Mouse (Mus musculus): ENCODE measurements around the gene Fitm2. TPM values are rescaled to one million over a fixed set of nuclear protein-coding genes. Genes with fewer than 3 reads are reported as not detected.

The Fitm2 gene
- polyA plus RNA-seq, 1 experiment from 2014 or later = 3.8 TPM

GRCm38 (mm10) chr2:163459380-163459779 is 13.0 kb downstream of the Fitm2 start:
- Histone ChIP-seq H3K27me3 (ENCODE audit: control insufficient read depth, insufficient read depth, low read depth, low read length) (peaks cover 9% of the 10 kb centered on the region), H3K36me3 (ENCODE audit: control insufficient read depth, insufficient read depth) (no peaks in the 10 kb centered on the region), H3K4me1 (ENCODE audit: control insufficient read depth, low read depth, low read length) (no peaks in the 10 kb centered on the region; the same call in 1 of the 2 replicates), H3K27ac (ENCODE audit: low read length) (no peak overlapping the region), H3K9ac (ENCODE audit: low read depth, low read length) (no peak overlapping the region), H3K4me3 (ENCODE audit: low read depth, low read length) (no peak overlapping the region), H3K4me2 (ENCODE audit: low read depth, low read length) (no peak overlapping the region), H3K9me3 (replicated peaks; ENCODE audit: control insufficient read depth, low read length) (no peaks in the 10 kb centered on the region)
- ATAC-seq (ENCODE audit: low read depth) = no peak
- 29% methylated on average over 10 of the region's 10 CpGs for WGBS (ENCODE audit: insufficient replicate concordance)

GRCm38 (mm10) chr2:163458539-163459265 is 13.7 kb downstream of the Fitm2 start:
- Histone ChIP-seq H3K4me2 (ENCODE audit: low read depth, low read length) (no peak overlapping the region), H3K9me3 (replicated peaks; ENCODE audit: control insufficient read depth, low read length) (no peaks in the 10 kb centered on the region), H3K36me3 (ENCODE audit: control insufficient read depth, insufficient read depth) (no peaks in the 10 kb centered on the region), H3K4me3 (ENCODE audit: low read depth, low read length) (no peak overlapping the region), H3K9ac (ENCODE audit: low read depth, low read length) (no peak overlapping the region), H3K4me1 (ENCODE audit: control insufficient read depth, low read depth, low read length) (no peaks in the 10 kb centered on the region; the same call in 1 of the 2 replicates), H3K27ac (ENCODE audit: low read length) (no peak overlapping the region), H3K27me3 (ENCODE audit: control insufficient read depth, insufficient read depth, low read depth, low read length) (peaks cover 9% of the 10 kb centered on the region)
- ATAC-seq (ENCODE audit: low read depth) = no peak
- 36% methylated on average over 27 of the region's 27 CpGs for WGBS (ENCODE audit: insufficient replicate concordance)

- H3K9me3 ChIP-seq (replicated peaks; ENCODE audit: control insufficient read depth, low read length) = no peaks in the 10 kb centered on the region
- 68% methylated on average over 13 of the region's 13 CpGs for whole genome bisulfite sequencing (ENCODE audit: insufficient replicate concordance)
- H3K36me3 ChIP-seq (ENCODE audit: control insufficient read depth, insufficient read depth) = no peaks in the 10 kb centered on the region
- no peak overlapping the region for H3K27ac ChIP-seq (ENCODE audit: low read length)
- no peak for ATAC-seq (ENCODE audit: low read depth)
- H3K4me2 ChIP-seq (ENCODE audit: low read depth, low read length) = no peak overlapping the region
- H3K4me1 ChIP-seq (ENCODE audit: control insufficient read depth, low read depth, low read length) = no peaks in the 10 kb centered on the region
- no peak overlapping the region for H3K9ac ChIP-seq (ENCODE audit: low read depth, low read length)
- no peak overlapping the region for H3K4me3 ChIP-seq (ENCODE audit: low read depth, low read length)
- H3K27me3 ChIP-seq (ENCODE audit: control insufficient read depth, insufficient read depth, low read depth, low read length) = no peaks in the 10 kb centered on the region; the same call in 1 of the 2 replicates
Observed at GRCm38 (mm10) chr2:163453378-163453777, 19.1 kb downstream of the Fitm2 start.

GRCm38 (mm10) chr2:163452738-163453137 is 19.7 kb downstream of the Fitm2 start:
- ATAC-seq (ENCODE audit: low read depth) = no peak
- no peak overlapping the region for H3K27ac ChIP-seq (ENCODE audit: low read length)
- WGBS (ENCODE audit: insufficient replicate concordance) = 75% methylated on average over 6 of the region's 6 CpGs
- H3K9ac ChIP-seq (ENCODE audit: low read depth, low read length) = no peak overlapping the region
- H3K27me3 ChIP-seq (ENCODE audit: control insufficient read depth, insufficient read depth, low read depth, low read length) = no peaks in the 10 kb centered on the region; the same call in 1 of the 2 replicates
- H3K36me3 ChIP-seq (ENCODE audit: control insufficient read depth, insufficient read depth) = no peaks in the 10 kb centered on the region
- H3K4me1 ChIP-seq (ENCODE audit: control insufficient read depth, low read depth, low read length) = no peaks in the 10 kb centered on the region
- H3K9me3 ChIP-seq (replicated peaks; ENCODE audit: control insufficient read depth, low read length) = no peaks in the 10 kb centered on the region
- H3K4me2 ChIP-seq (ENCODE audit: low read depth, low read length) = no peak overlapping the region
- H3K4me3 ChIP-seq (ENCODE audit: low read depth, low read length) = no peak overlapping the region

- H3K4me1 ChIP-seq (ENCODE audit: control insufficient read depth, low read depth, low read length) = no peaks in the 10 kb centered on the region
- no peaks in the 10 kb centered on the region for H3K9me3 ChIP-seq (replicated peaks; ENCODE audit: control insufficient read depth, low read length)
- H3K36me3 ChIP-seq (ENCODE audit: control insufficient read depth, insufficient read depth) = no peaks in the 10 kb centered on the region
- no peak for ATAC-seq (ENCODE audit: low read depth)
- H3K9ac ChIP-seq (ENCODE audit: low read depth, low read length) = no peak overlapping the region
- whole genome bisulfite sequencing (ENCODE audit: insufficient replicate concordance) = 54% methylated on average over 6 of the region's 6 CpGs
- H3K27me3 ChIP-seq (ENCODE audit: control insufficient read depth, insufficient read depth, low read depth, low read length) = no peaks in the 10 kb centered on the region
- no peak overlapping the region for H3K4me2 ChIP-seq (ENCODE audit: low read depth, low read length)
- no peak overlapping the region for H3K4me3 ChIP-seq (ENCODE audit: low read depth, low read length)
- no peak overlapping the region for H3K27ac ChIP-seq (ENCODE audit: low read length)
Observed at GRCm38 (mm10) chr2:163450668-163451295, 21.6 kb downstream of the Fitm2 start.

- no peak overlapping the region for H3K27ac ChIP-seq (ENCODE audit: low read length)
- no peaks in the 10 kb centered on the region for H3K4me1 ChIP-seq (ENCODE audit: control insufficient read depth, low read depth, low read length)
- H3K9ac ChIP-seq (ENCODE audit: low read depth, low read length) = no peak overlapping the region
- 32% methylated on average over 3 of the region's 3 CpGs for WGBS (ENCODE audit: insufficient replicate concordance)
- H3K9me3 ChIP-seq (replicated peaks; ENCODE audit: control insufficient read depth, low read length) = no peaks in the 10 kb centered on the region
- H3K27me3 ChIP-seq (ENCODE audit: control insufficient read depth, insufficient read depth, low read depth, low read length) = no peaks in the 10 kb centered on the region
- H3K36me3 ChIP-seq (ENCODE audit: control insufficient read depth, insufficient read depth) = no peaks in the 10 kb centered on the region
- no peak for ATAC-seq (ENCODE audit: low read depth)
- no peak overlapping the region for H3K4me2 ChIP-seq (ENCODE audit: low read depth, low read length)
- H3K4me3 ChIP-seq (ENCODE audit: low read depth, low read length) = no peak overlapping the region
Observed at GRCm38 (mm10) chr2:163449276-163449675, 23.2 kb downstream of the Fitm2 start.

GRCm38 (mm10) chr2:163447375-163447774 is 25.1 kb downstream of the Fitm2 start:
- Histone ChIP-seq H3K4me3 (ENCODE audit: low read depth, low read length) (no peak overlapping the region), H3K9ac (ENCODE audit: low read depth, low read length) (no peak overlapping the region), H3K4me1 (ENCODE audit: control insufficient read depth, low read depth, low read length) (no peaks in the 10 kb centered on the region), H3K4me2 (ENCODE audit: low read depth, low read length) (no peak overlapping the region), H3K27ac (ENCODE audit: low read length) (no peak overlapping the region), H3K36me3 (ENCODE audit: control insufficient read depth, insufficient read depth) (no peaks in the 10 kb centered on the region), H3K9me3 (replicated peaks; ENCODE audit: control insufficient read depth, low read length) (no peaks in the 10 kb centered on the region), H3K27me3 (ENCODE audit: control insufficient read depth, insufficient read depth, low read depth, low read length) (no peaks in the 10 kb centered on the region)
- WGBS (ENCODE audit: insufficient replicate concordance) = 73% methylated on average over 12 of the region's 12 CpGs
- ATAC-seq (ENCODE audit: low read depth) = no peak

- Histone ChIP-seq H3K9ac (ENCODE audit: low read depth, low read length) (no peak overlapping the region), H3K4me3 (ENCODE audit: low read depth, low read length) (no peak overlapping the region), H3K9me3 (replicated peaks; ENCODE audit: control insufficient read depth, low read length) (no peaks in the 10 kb centered on the region), H3K4me2 (ENCODE audit: low read depth, low read length) (no peak overlapping the region), H3K27ac (ENCODE audit: low read length) (no peak overlapping the region), H3K27me3 (ENCODE audit: control insufficient read depth, insufficient read depth, low read depth, low read length) (peaks cover 8% of the 10 kb centered on the region), H3K4me1 (ENCODE audit: control insufficient read depth, low read depth, low read length) (no peaks in the 10 kb centered on the region), H3K36me3 (ENCODE audit: control insufficient read depth, insufficient read depth) (no peaks in the 10 kb centered on the region)
- WGBS (ENCODE audit: insufficient replicate concordance) = 40% methylated on average over 7 of the region's 7 CpGs
- 0 out of 2 replicates have a peak, but pooled peaks have one; percentile 24 for ATAC-seq (ENCODE audit: low read depth)
Observed at GRCm38 (mm10) chr2:163444017-163444416, 28.4 kb downstream of the Fitm2 start.

GRCm38 (mm10) chr2:163443543-163443942 is 28.9 kb downstream of the Fitm2 start:
- 44% methylated on average over 6 of the region's 6 CpGs for WGBS (ENCODE audit: insufficient replicate concordance)
- H3K4me3 ChIP-seq (ENCODE audit: low read depth, low read length) = no peak overlapping the region
- no peak for ATAC-seq (ENCODE audit: low read depth)
- no peak overlapping the region for H3K4me2 ChIP-seq (ENCODE audit: low read depth, low read length)
- H3K27ac ChIP-seq (ENCODE audit: low read length) = no peak overlapping the region
- H3K9ac ChIP-seq (ENCODE audit: low read depth, low read length) = no peak overlapping the region
- no peaks in the 10 kb centered on the region for H3K9me3 ChIP-seq (replicated peaks; ENCODE audit: control insufficient read depth, low read length)
- H3K4me1 ChIP-seq (ENCODE audit: control insufficient read depth, low read depth, low read length) = no peaks in the 10 kb centered on the region
- peaks cover 13% of the 10 kb centered on the region for H3K27me3 ChIP-seq (ENCODE audit: control insufficient read depth, insufficient read depth, low read depth, low read length)
- no peaks in the 10 kb centered on the region for H3K36me3 ChIP-seq (ENCODE audit: control insufficient read depth, insufficient read depth)
